Mouse (Mus musculus): ENCODE results near the gene Dlg2. TPM values are rescaled to one million over a fixed set of nuclear protein-coding genes. Genes with fewer than 3 reads are reported as not detected.

Dlg2 gene
- total RNA-seq, 2 experiments from 2014 or later: 266 to 283 TPM

GRCm38 (mm10) chr7:91582203-91582602 lies 1105.7 kb downstream of the Dlg2 start:
- DNase-seq: no peak

DNA sequence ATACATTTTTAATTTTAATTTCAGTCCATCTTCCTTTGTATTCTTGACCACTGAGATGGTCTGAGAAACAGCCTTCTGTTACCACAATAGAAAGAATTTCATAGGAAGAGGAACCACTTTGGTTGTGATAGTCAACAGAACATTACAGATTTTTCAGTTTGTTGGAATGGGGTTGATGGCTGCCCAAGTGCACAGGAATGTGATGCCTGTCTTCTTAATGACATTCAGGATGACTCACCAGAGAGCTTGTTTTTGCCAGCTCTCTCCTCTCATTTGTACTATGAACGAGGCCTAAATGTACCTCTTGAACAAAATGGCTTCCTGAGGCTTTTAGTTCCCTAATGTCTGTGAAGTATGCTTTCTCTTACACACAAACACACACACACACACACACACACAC lies 1107.1 kb downstream of the Dlg2 start:
- no peak for DNase-seq

DNA sequence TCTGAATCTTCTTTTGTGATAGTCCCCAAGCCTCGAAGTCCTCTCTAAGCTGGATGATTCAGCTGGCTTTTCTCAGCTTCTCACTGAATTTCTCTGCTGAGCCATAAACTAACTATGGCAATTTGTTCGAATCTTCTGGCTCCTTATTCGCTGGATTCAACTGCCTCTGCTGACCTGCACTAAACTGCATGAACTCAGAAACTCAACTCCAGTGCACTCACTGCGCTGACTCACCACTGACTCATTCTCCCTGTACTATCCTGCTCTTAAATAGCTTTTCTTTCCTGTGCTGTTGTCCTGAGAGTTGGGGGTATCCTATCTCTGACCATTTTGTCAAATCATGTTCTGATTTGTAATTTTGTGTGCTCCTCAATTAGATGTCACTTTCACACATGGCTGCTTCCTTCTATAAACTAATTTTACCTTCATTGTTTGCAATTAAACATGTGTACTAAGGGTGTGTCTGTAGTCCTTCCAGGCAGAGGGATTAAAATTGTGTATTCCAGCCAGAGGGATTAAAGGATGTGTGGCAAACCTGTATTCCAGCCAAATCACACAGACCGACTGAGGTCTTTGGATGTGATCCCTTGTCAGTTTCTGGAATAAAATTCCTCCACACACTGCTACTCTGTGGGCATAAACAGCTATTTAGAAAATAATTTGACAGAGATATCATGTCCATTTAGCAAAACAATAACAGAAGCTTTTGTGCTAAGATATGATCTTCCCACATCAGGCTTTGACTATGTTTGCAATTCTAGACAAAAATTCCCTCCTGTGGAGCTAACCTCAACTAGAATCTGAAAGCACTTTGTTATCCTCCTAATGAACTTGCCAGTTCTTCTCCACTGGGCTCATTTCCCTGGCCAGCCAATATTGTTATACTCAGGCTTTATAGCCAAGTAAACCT lies 1115.0 kb downstream of the Dlg2 start:
- no peak for DNase-seq

DNA sequence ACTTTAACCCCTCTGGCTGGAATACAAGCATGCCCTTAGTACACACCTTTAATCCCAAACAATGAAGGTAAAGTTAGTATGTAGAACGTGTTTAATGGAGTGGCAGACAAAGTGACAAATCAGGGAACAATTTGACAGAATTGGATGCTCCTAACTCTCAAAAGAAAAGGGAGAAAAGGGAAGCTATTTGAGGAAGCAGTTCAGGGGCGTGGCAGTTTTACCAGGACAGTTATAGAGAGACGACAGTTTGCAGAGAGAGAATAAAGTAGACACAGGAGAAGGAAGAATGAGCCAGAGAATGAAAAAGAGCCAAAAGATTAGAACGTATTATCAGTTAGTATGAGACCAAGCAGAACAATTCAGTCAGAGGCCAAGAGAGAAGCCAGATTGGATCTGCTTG lies 1122.1 kb downstream of the Dlg2 start:
- DNase-seq: no peak

DNA sequence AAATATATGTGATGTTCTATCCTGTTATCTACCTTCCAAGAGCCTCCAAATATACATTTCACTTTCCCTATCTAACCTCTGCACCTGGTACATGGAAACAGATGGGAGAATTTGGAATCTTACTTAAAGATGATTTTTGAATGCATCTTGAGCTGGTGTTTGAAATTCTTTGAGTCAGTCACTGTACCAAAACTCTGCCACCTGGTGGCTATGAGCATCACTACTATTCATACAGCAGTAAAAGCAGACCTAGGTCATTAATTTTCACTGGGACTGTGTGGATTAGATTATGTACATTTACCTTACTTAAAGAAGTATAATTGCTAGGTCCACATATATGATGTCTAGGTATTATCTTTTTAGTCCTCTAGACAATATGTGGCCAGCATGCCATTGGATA lies 1124.8 kb downstream of the Dlg2 start:
- DNase-seq: no peak

DNA sequence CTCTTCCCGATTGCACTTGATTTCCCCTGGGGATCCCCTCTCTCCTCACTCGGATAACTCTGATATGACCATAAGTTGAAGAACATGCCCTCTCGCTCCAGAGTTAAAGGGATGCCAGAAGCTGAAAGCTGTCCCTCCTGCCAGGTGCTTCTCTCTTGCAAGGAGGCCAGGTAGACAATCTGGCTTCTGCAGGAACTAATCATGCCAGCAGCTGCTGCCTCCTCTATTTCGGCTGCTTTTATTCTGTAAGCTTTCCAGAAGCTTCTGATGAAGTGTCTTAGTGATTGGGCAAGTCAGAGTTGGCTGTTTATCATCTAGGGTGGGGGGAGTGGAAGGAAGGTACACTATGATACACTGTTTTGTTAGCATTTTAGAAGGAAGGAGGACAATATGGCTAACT lies 1127.1 kb downstream of the Dlg2 start:
- DNase-seq: no peak

- no peak for DNase-seq
Observed at GRCm38 (mm10) chr7:91653033-91653432, 1176.6 kb downstream of the Dlg2 start.

DNA sequence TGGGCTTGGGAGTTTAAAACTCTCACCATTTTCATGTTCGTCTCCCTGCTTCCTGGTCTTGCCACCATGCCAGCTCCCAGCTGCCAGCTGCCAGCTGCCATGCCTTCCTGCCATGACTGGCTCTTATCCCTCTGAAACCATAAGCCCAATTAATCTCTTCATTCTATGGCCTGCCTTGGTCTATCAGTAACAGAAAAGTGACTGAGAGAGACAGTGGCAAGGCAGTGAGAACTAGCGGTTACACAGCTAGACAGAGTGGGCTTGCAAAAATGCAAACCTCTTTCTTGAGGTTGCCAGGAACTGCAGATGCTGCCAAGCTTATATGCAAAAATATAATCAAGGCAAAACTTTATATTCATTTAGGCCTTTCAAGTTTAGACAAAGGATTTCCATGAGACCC lies 1183.0 kb downstream of the Dlg2 start:
- no peak for DNase-seq

GRCm38 (mm10) chr7:91672236-91673017 lies 1196.0 kb downstream of the Dlg2 start:
- peak; percentile 45 to 50 for DNase-seq

GRCm38 (mm10) chr7:91674401-91674800 lies 1197.9 kb downstream of the Dlg2 start:
- no peak for DNase-seq

DNA sequence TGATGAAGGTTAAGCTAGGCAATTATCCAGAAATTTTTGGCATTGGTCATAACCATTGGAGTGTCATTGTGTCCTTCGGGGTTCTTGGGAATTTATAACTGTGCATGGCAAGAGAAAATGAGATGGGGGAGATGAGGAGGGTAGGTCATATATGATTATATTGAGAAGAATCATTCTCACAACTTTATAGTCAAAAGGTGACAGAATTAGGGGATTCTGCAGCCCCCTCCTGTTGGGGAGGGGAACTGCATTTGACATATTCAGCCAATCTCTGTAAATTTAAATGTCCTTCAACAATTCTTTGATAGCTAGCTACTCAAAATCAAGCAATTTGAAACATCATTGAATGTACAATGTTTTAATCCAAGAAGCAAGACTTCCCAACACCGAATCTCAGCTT lies 1201.5 kb downstream of the Dlg2 start:
- no peak for DNase-seq

- no peak for DNase-seq
Observed at GRCm38 (mm10) chr7:91687930-91688329, 1211.5 kb downstream of the Dlg2 start.

- no peak for DNase-seq
Observed at GRCm38 (mm10) chr7:91689829-91690228, 1213.4 kb downstream of the Dlg2 start.

- DNase-seq: peak; percentile 60 to 63
Observed at GRCm38 (mm10) chr7:91709853-91710252, 1233.4 kb downstream of the Dlg2 start.

DNA sequence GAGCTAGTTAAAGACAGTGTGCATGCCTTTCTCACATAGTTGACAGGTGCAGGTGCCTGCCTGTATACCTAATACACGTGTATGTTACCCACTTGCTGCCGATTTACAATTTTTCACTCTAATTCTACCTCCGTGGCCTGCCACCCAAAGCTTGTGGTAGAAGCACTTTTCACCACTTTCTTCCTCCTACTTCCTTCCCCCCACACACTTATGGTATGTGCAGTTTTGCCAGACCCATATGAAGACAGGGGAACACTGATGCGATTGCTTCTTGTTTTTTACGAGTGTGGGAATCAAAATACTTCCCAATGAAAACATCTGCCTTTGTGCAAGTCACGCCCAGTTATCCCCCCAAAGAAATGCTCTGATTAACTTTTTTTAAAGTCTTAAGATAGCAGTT lies 1234.7 kb downstream of the Dlg2 start:
- DNase-seq: no peak

GRCm38 (mm10) chr7:91715776-91716175 lies 1239.3 kb downstream of the Dlg2 start:
- no peak for DNase-seq

DNA sequence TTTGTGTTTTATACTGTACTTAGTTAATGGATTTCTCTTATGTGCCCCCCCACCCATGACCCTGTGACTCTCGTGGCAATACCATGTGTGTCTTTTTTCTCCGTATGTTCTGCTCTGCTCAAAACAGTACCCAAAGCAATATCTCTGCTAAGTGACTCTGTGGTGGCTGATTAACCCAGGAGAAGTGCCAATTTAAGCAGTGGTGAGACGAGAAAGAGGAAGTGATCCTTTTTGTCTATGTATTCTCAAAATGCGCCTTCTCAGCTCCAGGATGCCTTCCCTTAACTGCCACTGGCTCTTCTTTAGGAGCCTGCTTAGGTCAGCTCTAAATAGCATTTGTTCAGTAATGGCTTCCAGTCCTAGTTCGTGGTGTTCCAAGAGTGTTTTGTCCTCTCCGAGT lies 1240.2 kb downstream of the Dlg2 start:
- DNase-seq: no peak

DNA sequence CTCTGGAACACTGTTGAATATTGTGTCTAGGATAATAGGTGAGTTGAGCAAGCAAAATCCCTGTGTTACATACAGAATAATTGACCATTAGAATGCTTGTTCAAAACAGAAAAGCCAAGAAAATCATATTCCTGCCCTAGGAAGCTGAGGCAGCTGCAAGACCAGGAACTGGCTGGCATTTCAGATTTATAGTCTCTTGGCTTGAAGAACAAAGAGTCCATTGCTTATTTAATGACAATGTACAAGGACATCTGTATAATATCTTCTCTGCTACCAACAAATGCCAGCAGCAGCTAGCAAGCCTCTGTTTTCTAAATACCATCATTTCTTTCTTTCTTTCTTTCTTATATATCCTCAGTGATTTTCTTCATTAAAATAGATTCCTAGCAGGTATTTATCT lies 1243.8 kb downstream of the Dlg2 start:
- DNase-seq: no peak

- DNase-seq: no peak
Observed at GRCm38 (mm10) chr7:91724397-91724796, 1247.9 kb downstream of the Dlg2 start.

DNA sequence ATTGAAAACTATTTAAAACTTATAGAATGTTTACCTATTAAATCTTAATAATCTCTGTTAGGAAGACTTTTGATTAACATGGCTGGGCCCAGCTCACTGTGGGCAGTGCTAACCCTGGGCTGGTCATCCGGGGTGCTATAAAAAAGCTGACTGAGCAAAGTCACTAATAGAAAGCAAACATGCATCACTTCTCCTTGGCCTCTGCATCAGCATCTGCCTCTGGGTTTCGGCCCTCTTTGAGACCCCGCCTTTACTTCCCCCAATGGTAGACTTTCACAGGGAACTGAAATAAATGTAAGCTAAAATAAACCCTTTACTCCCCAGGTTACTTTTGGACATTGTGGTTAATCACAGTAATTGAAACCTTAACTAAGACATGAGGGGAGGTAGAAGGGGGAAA lies 1264.3 kb downstream of the Dlg2 start:
- no peak for DNase-seq

GRCm38 (mm10) chr7:91753151-91753861 lies 1276.8 kb downstream of the Dlg2 start:
- no peak for DNase-seq

GRCm38 (mm10) chr7:91767648-91768047 lies 1291.2 kb downstream of the Dlg2 start:
- DNase-seq: no peak

GRCm38 (mm10) chr7:91778673-91779072 lies 1302.2 kb downstream of the Dlg2 start:
- no peak for DNase-seq
